Mouse (Mus musculus): Measurements from ENCODE around the gene Snx25. TPM values are rescaled to one million over a fixed set of nuclear protein-coding genes. Genes with fewer than 3 reads are reported as not detected.

Gene Snx25
- 6.8 and 11.7 TPM in 2 replicates for polyA plus RNA-seq (2012; rRNA removed)

- 2% methylated on average over 83 of the region's 103 CpGs for WGBS
- no peak for DNase-seq (ENCODE audit: low read depth, low spot score)
Measured at GRCm38 (mm10) chr8:46152064-46153031, at the start of gene Snx25. Snx25 (minus strand) TSS chr8:46152159.

- WGBS, result 88% methylated on average over 5 of the region's 5 CpGs
- no peak for DNase-seq (ENCODE audit: low read depth, low spot score)
Measured at GRCm38 (mm10) chr8:46197673-46198072, 45.7 kb upstream of the Snx25 start.

GRCm38 (mm10) chr8:46196877-46197276 is 44.9 kb upstream of the Snx25 start:
- WGBS, result 93% methylated on average over 3 of the region's 3 CpGs
- no peak for DNase-seq (ENCODE audit: low read depth, low spot score)

- DNase-seq (ENCODE audit: low read depth, low spot score), result no peak
- WGBS, result 88% methylated on average over 8 of the region's 8 CpGs
Measured at GRCm38 (mm10) chr8:46193100-46193499, 41.1 kb upstream of the Snx25 start.

GRCm38 (mm10) chr8:46185361-46185760 is 33.4 kb upstream of the Snx25 start:
- 14% methylated on average over 2 of the region's 2 CpGs for WGBS
- DNase-seq (ENCODE audit: low read depth, low spot score), result no peak

GRCm38 (mm10) chr8:46180136-46180535 is 28.2 kb upstream of the Snx25 start:
- no peak for DNase-seq (ENCODE audit: low read depth, low spot score)
- 95% methylated on average over 7 of the region's 7 CpGs for WGBS

GRCm38 (mm10) chr8:46173651-46174050 is 21.7 kb upstream of the Snx25 start:
- WGBS, result 89% methylated on average over 2 of the region's 2 CpGs
- DNase-seq (ENCODE audit: low read depth, low spot score), result no peak

GRCm38 (mm10) chr8:46163870-46164190 is 11.9 kb upstream of the Snx25 start:
- no peak for DNase-seq (ENCODE audit: low read depth, low spot score)
- WGBS, result under 1% methylated on average over 25 of the region's 25 CpGs

GRCm38 (mm10) chr8:46162953-46163869 is 11.3 kb upstream of the Snx25 start:
- peak; percentile 87 for DNase-seq (ENCODE audit: low read depth, low spot score)
- WGBS, result under 1% methylated on average over 77 of the region's 77 CpGs

GRCm38 (mm10) chr8:46153042-46153441 is 1.1 kb upstream of the Snx25 start:
- WGBS, result 4% methylated on average over 2 of the region's 2 CpGs
- DNase-seq (ENCODE audit: low read depth, low spot score), result no peak

- no peak for DNase-seq (ENCODE audit: low read depth, low spot score)
- under 1% methylated on average over 73 of the region's 75 CpGs for WGBS
Measured at GRCm38 (mm10) chr8:46151202-46152062, 527 bp downstream of the Snx25 start, which contains the start of gene Cfap97. Cfap97 (plus strand) TSS chr8:46151771.

- whole genome bisulfite sequencing, result 81% methylated on average over 9 of the region's 9 CpGs
Measured at GRCm38 (mm10) chr8:46149782-46150181, 2.2 kb downstream of the Snx25 start.

GRCm38 (mm10) chr8:46149306-46149705 is 2.7 kb downstream of the Snx25 start:
- no peak for DNase-seq (ENCODE audit: low read depth, low spot score)
- WGBS, result 90% methylated on average over 6 of the region's 6 CpGs

More at GRCm38 (mm10) chr8:46149782-46150181, 2.2 kb downstream of the Snx25 start:
- no peak for DNase-seq (ENCODE audit: low read depth, low spot score)

GRCm38 (mm10) chr8:46146173-46146572 is 5.8 kb downstream of the Snx25 start:
- 66% methylated on average over 3 of the region's 3 CpGs for WGBS
- DNase-seq (ENCODE audit: low read depth, low spot score), result no peak

GRCm38 (mm10) chr8:46143924-46144323 is 8.0 kb downstream of the Snx25 start:
- DNase-seq (ENCODE audit: low read depth, low spot score), result no peak
- WGBS, result 7% methylated on average over 1 of the region's 1 CpGs

- no peak for DNase-seq (ENCODE audit: low read depth, low spot score)
- 20% methylated on average over 5 of the region's 5 CpGs for WGBS
Measured at GRCm38 (mm10) chr8:46143470-46143869, 8.5 kb downstream of the Snx25 start.

- 88% methylated on average over 4 of the region's 4 CpGs for WGBS
- no peak for DNase-seq (ENCODE audit: low read depth, low spot score)
Measured at GRCm38 (mm10) chr8:46142498-46143081, 9.4 kb downstream of the Snx25 start.

- DNase-seq (ENCODE audit: low read depth, low spot score), result no peak
- 39% methylated on average over 3 of the region's 3 CpGs for WGBS
Measured at GRCm38 (mm10) chr8:46141688-46142087, 10.3 kb downstream of the Snx25 start.

Data from large intestine, adult 2 months (tissue).